ENCODE assay signal across 9 mouse cellular contexts in the genomic region with DNA sequence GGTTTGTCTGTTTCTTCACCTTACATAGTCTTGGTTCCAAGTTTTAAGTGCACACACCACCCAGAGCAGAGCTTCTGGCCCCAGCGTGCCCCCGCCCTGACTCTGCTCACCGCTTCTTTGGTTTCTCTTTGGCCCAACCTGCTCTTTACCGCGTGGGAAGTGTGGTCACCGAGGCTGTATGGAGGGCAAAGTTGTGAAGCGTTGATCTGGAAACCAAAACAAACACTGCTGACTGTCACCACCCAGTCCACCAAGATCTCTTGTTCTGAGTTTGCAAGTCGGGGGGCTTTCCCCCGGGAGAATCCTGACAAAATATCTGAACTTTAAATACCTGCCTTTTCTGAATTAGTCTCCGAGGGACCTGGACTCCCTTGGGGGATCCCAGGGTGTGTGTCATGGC. TPM values are rescaled to one million over a fixed set of nuclear protein-coding genes. Genes with fewer than 3 reads are reported as not detected.
DNase-seq lines count a peak whose midpoint lies in the region; ATAC-seq and TF ChIP-seq lines count a peak whose summit lies in the region.
"Had no signal": no experiment of that assay in that cellular context is flagged by ENCODE, and none has a peak within 500 bp of the region (broad histone marks: within the 10 kb centered on the region; RNA-seq: fewer than 3 reads in every experiment).

No protein-coding gene starts in this region.

- H3K27ac ChIP-seq in hindbrain, embryonic 10.5 days: 0 out of 2 replicates have a peak overlapping the region, but pooled peaks have one; percentile 17
- H3K27ac ChIP-seq in hindbrain, embryonic 11.5 days (ENCODE audit: low read depth, low read length): no peak overlapping the region
- H3K27ac ChIP-seq in embryonic fibroblast, embryonic 13.5 days (ENCODE audit: insufficient read depth, low read length): peak overlapping the region; percentile 95
- H3K27ac ChIP-seq in forebrain, embryonic 14.5 days (ENCODE audit: low read depth, low read length): no peak overlapping the region

- peaks cover 21% of the 10 kb centered on the region for H3K27me3 ChIP-seq in hindbrain, embryonic 10.5 days (ENCODE audit: insufficient read depth, poor library complexity, severe bottlenecking)
- no peaks in the 10 kb centered on the region for H3K27me3 ChIP-seq in hindbrain, embryonic 11.5 days (ENCODE audit: control insufficient read depth, insufficient read depth, low read length)
- H3K27me3 ChIP-seq in forebrain, embryonic 14.5 days (replicated peaks; ENCODE audit: control insufficient read depth, insufficient read depth, low read length): 0 out of 2 replicates have a peak, but pooled peaks cover 6% of the 10 kb centered on the region

- no peaks in the 10 kb centered on the region for H3K36me3 ChIP-seq in hindbrain, embryonic 10.5 days
- no peaks in the 10 kb centered on the region for H3K36me3 ChIP-seq in hindbrain, embryonic 11.5 days (ENCODE audit: control insufficient read depth, insufficient read depth, low read length)
- H3K36me3 ChIP-seq in forebrain, embryonic 14.5 days (ENCODE audit: control insufficient read depth, insufficient read depth, low read length): no peaks in the 10 kb centered on the region

- TF ChIP-seq CTCF in embryonic fibroblast, embryonic 13.5 days (IDR thresholded peaks at IDR 0.05; ENCODE audit: borderline replicate concordance, insufficient read depth, low read length): no peak

- WGBS in hindbrain, embryonic 10.5 days: 57% methylated on average over 10 of the region's 10 CpGs
- 60% methylated on average over 10 of the region's 10 CpGs for WGBS in hindbrain, embryonic 11.5 days
- WGBS in forebrain, embryonic 14.5 days: 66% methylated on average over 10 of the region's 10 CpGs

- no peak overlapping the region for H3K4me3 ChIP-seq in hindbrain, embryonic 10.5 days
- no peak overlapping the region for H3K4me3 ChIP-seq in hindbrain, embryonic 11.5 days (ENCODE audit: low read depth, low read length)
- peak overlapping the region; percentile 85 for H3K4me3 ChIP-seq in embryonic fibroblast, embryonic 13.5 days (ENCODE audit: insufficient read depth, low read length)
- no peak overlapping the region for H3K4me3 ChIP-seq in forebrain, embryonic 14.5 days (ENCODE audit: low read depth, low read length)
- H3K4me3 ChIP-seq: megakaryocyte, embryonic 14.5 days had no signal

- ATAC-seq in hindbrain, embryonic 11.5 days (ENCODE audit: low FRiP score): no peak
- no peak for ATAC-seq in forebrain, embryonic 14.5 days

- no peaks in the 10 kb centered on the region for H3K9me3 ChIP-seq in hindbrain, embryonic 10.5 days
- no peaks in the 10 kb centered on the region for H3K9me3 ChIP-seq in hindbrain, embryonic 11.5 days (ENCODE audit: control insufficient read depth, low read length)
- no peaks in the 10 kb centered on the region for H3K9me3 ChIP-seq in forebrain, embryonic 14.5 days (replicated peaks; ENCODE audit: control insufficient read depth, low read length)
- H3K9me3 ChIP-seq: megakaryocyte, embryonic 14.5 days had no signal

- peaks cover 96% of the 10 kb centered on the region for H3K4me1 ChIP-seq in hindbrain, embryonic 10.5 days (replicated peaks)
- peaks cover 23% of the 10 kb centered on the region for H3K4me1 ChIP-seq in hindbrain, embryonic 11.5 days (replicated peaks; ENCODE audit: control insufficient read depth, insufficient read depth, low read length)
- peaks cover 30% of the 10 kb centered on the region for H3K4me1 ChIP-seq in embryonic fibroblast, embryonic 13.5 days (ENCODE audit: control insufficient read depth, insufficient read depth, low read length)
- peaks cover 19% of the 10 kb centered on the region; the same call in 1 of the 2 replicates for H3K4me1 ChIP-seq in forebrain, embryonic 14.5 days (ENCODE audit: control insufficient read depth, insufficient read depth, low read length)

- no peak overlapping the region for H3K4me2 ChIP-seq in hindbrain, embryonic 11.5 days (replicated peaks; ENCODE audit: low read depth, low read length)
- no peak overlapping the region for H3K4me2 ChIP-seq in forebrain, embryonic 14.5 days (ENCODE audit: low read length)

- no peak for TF ChIP-seq POLR2A in embryonic fibroblast, embryonic 13.5 days (IDR thresholded peaks at IDR 0.05; ENCODE audit: low read depth, low read length)

- no peak for DNase-seq in hindbrain, embryonic 10.5 days (ENCODE audit: low spot score)
- no peak for DNase-seq in hindbrain, embryonic 11.5 days (ENCODE audit: low spot score)
- peak; percentile 82 for DNase-seq in CD4-positive, CD25-positive, alpha-beta regulatory T cell, adult 2 months (ENCODE audit: low read depth, low spot score)
- DNase-seq in lung, postnatal 36 days: peak; percentile 60
- no peak for DNase-seq in frontal cortex, postnatal 25 days (ENCODE audit: low spot score in 2 of 2)
- DNase-seq in right cerebral cortex, postnatal 4 days: no peak
- DNase-seq in forebrain, embryonic 14.5 days (ENCODE audit: low spot score): no peak

- H3K9ac ChIP-seq in hindbrain, embryonic 11.5 days (ENCODE audit: low read depth, low read length): no peak overlapping the region
- no peak overlapping the region for H3K9ac ChIP-seq in forebrain, embryonic 14.5 days (ENCODE audit: low read length)

RNA-seq across cellular contexts. Expression of a gene that starts 24.0 kb away (rescaled TPM):
- polyA plus RNA-seq in hindbrain, embryonic 10.5 days (2016; fragmentation: Nextera tagmentation; extraction: Ambion mirVana): not detected in 2 replicates
- polyA plus RNA-seq in hindbrain, embryonic 11.5 days (2014; fragmentation: Nextera tagmentation; extraction: Ambion mirVana): not detected in 2 replicates
- not detected in 2 replicates for polyA plus RNA-seq in embryonic fibroblast, embryonic 13.5 days (2011; ENCODE audit: insufficient read length, low read depth, missing spikeins)
- polyA plus RNA-seq in forebrain, embryonic 14.5 days (2014; fragmentation: Nextera tagmentation; extraction: Ambion mirVana): not detected in 2 replicates

RNA-seq across cellular contexts. Expression of a gene that starts 43.7 kb away (rescaled TPM):
- 22.5 and 26.3 TPM in 2 replicates for polyA plus RNA-seq in hindbrain, embryonic 10.5 days (2016; fragmentation: Nextera tagmentation; extraction: Ambion mirVana)
- 7.8 and 8.8 TPM in 2 replicates for polyA plus RNA-seq in hindbrain, embryonic 11.5 days (2014; fragmentation: Nextera tagmentation; extraction: Ambion mirVana)
- 27.0 and 40.9 TPM in 2 replicates for polyA plus RNA-seq in embryonic fibroblast, embryonic 13.5 days (2011; ENCODE audit: insufficient read length, low read depth, missing spikeins)
- polyA plus RNA-seq in forebrain, embryonic 14.5 days (2014; fragmentation: Nextera tagmentation; extraction: Ambion mirVana): 18.6 and 21.6 TPM in 2 replicates

RNA-seq across cellular contexts. Expression of a gene that starts 48.7 kb away (rescaled TPM):
- 3.6 and 4.6 TPM in 2 replicates for polyA plus RNA-seq in hindbrain, embryonic 10.5 days (2016; fragmentation: Nextera tagmentation; extraction: Ambion mirVana)
- polyA plus RNA-seq in hindbrain, embryonic 11.5 days (2014; fragmentation: Nextera tagmentation; extraction: Ambion mirVana): 3.3 and 4.8 TPM in 2 replicates
- 28.5 and 37.6 TPM in 2 replicates for polyA plus RNA-seq in embryonic fibroblast, embryonic 13.5 days (2011; ENCODE audit: insufficient read length, low read depth, missing spikeins)
- 3.1 and 4.5 TPM in 2 replicates for polyA plus RNA-seq in forebrain, embryonic 14.5 days (2014; fragmentation: Nextera tagmentation; extraction: Ambion mirVana)

Comparison
In these comparisons a context has a peak if more than half of its experiments do, and no peak if none do; other contexts are left out.
1. H3K27ac ChIP-seq: peak in hindbrain, embryonic 10.5 days (single experiment) and embryonic fibroblast, embryonic 13.5 days (single experiment); none in hindbrain, embryonic 11.5 days (single experiment) and forebrain, embryonic 14.5 days (single experiment).
2. DNase-seq: peak in CD4-positive, CD25-positive, alpha-beta regulatory T cell, adult 2 months (single experiment) and lung, postnatal 36 days (single experiment); none in hindbrain, embryonic 10.5 days (single experiment), hindbrain, embryonic 11.5 days (single experiment), frontal cortex, postnatal 25 days (0 of 2), right cerebral cortex, postnatal 4 days (single experiment) and forebrain, embryonic 14.5 days (single experiment).